In genomic region chr5:104158332-104159052, GRCm38 (mm10) we compare ENCODE assay signal across 10 mouse cellular contexts. TPM values are rescaled to one million over a fixed set of nuclear protein-coding genes. Genes with fewer than 3 reads are reported as not detected.
A peak's percentile ranks its signal among the peaks of the same experiment; 100 is the strongest.
DNase-seq lines count a peak whose midpoint lies in the region; ATAC-seq and TF ChIP-seq lines count a peak whose summit lies in the region.
"Had no signal": no experiment of that assay in that cellular context is flagged by ENCODE, and none has a peak within 500 bp of the region (broad histone marks: within the 10 kb centered on the region; RNA-seq: fewer than 3 reads in every experiment).

No protein-coding gene starts in this region.

- ATAC-seq in liver, embryonic 11.5 days (replicated peaks; ENCODE audit: low FRiP score): no peak
- ATAC-seq in forebrain, embryonic 13.5 days: no peak

- H3K36me3 ChIP-seq in liver, adult 2 months (ENCODE audit: control insufficient read depth, insufficient read depth, low read length): no peaks in the 10 kb centered on the region
- H3K36me3 ChIP-seq in liver, embryonic 11.5 days (ENCODE audit: control insufficient read depth, insufficient read depth, low read length): no peaks in the 10 kb centered on the region
- H3K36me3 ChIP-seq in forebrain, embryonic 13.5 days (ENCODE audit: poor library complexity, severe bottlenecking): no peaks in the 10 kb centered on the region
- H3K36me3 ChIP-seq: embryonic facial prominence, embryonic 15.5 days had no signal

- H3K4me3 ChIP-seq in liver, adult 2 months (ENCODE audit: insufficient read depth, low read depth, low read length): no peak overlapping the region
- no peak overlapping the region for H3K4me3 ChIP-seq in liver, embryonic 11.5 days (ENCODE audit: low read depth, low read length)
- H3K4me3 ChIP-seq in forebrain, embryonic 13.5 days: no peak overlapping the region
- H3K4me3 ChIP-seq: embryonic facial prominence, embryonic 15.5 days had no signal

- TF ChIP-seq POLR2A in liver, adult 2 months (IDR thresholded peaks at IDR 0.05; ENCODE audit: extremely low read depth, insufficient read depth, low read length): no peak

- no peak overlapping the region for H3K27ac ChIP-seq in liver, adult 2 months (replicated peaks; ENCODE audit: insufficient read depth, low read depth, low read length)
- no peak overlapping the region for H3K27ac ChIP-seq in liver, embryonic 11.5 days (ENCODE audit: low read depth, low read length)
- no peak overlapping the region for H3K27ac ChIP-seq in forebrain, embryonic 13.5 days
- H3K27ac ChIP-seq: embryonic facial prominence, embryonic 15.5 days had no signal

- H3K79me2 ChIP-seq in liver, adult 2 months (ENCODE audit: control insufficient read depth, insufficient read depth, low read length): no peaks in the 10 kb centered on the region

- no peak overlapping the region for H3K9ac ChIP-seq in liver, adult 2 months (ENCODE audit: low read depth, low read length)
- no peak overlapping the region for H3K9ac ChIP-seq in liver, embryonic 11.5 days (ENCODE audit: low read depth, low read length)
- no peak overlapping the region for H3K9ac ChIP-seq in forebrain, embryonic 13.5 days
- H3K9ac ChIP-seq: embryonic facial prominence, embryonic 15.5 days had no signal

- TF ChIP-seq CTCF in liver, adult 2 months (IDR thresholded peaks at IDR 0.05; ENCODE audit: low read depth, low read length): no peak

- DNase-seq in liver, adult 2 months (ENCODE audit: extremely low read depth, low read depth, low spot score): peak; percentile 45
- no peak for DNase-seq in liver, embryonic 11.5 days (ENCODE audit: low spot score)
- peak; percentile 56 to 66 for DNase-seq in cerebellum, postnatal 10 days
- DNase-seq in layer of hippocampus, adult 11-12 months (ENCODE audit: low spot score): peak; percentile 76
- DNase-seq in right cerebral cortex, postnatal 10 days (ENCODE audit: low spot score in 2 of 2): peak; percentile 65 to 75
- DNase-seq in spleen, postnatal 36 days (ENCODE audit: low spot score in 2 of 2): no peak

- H3K27me3 ChIP-seq in liver, adult 2 months (ENCODE audit: control insufficient read depth, insufficient read depth, low read length): 0 out of 2 replicates have a peak, but pooled peaks cover 4% of the 10 kb centered on the region
- no peaks in the 10 kb centered on the region for H3K27me3 ChIP-seq in liver, embryonic 11.5 days (replicated peaks; ENCODE audit: control insufficient read depth, insufficient read depth, low read length)
- H3K27me3 ChIP-seq in forebrain, embryonic 13.5 days: no peaks in the 10 kb centered on the region
- H3K27me3 ChIP-seq: embryonic facial prominence, embryonic 15.5 days had no signal

- no peak overlapping the region for H3K4me2 ChIP-seq in liver, embryonic 11.5 days
- no peak overlapping the region for H3K4me2 ChIP-seq in forebrain, embryonic 13.5 days
- H3K4me2 ChIP-seq: embryonic facial prominence, embryonic 15.5 days had no signal

- H3K4me1 ChIP-seq in liver, adult 2 months (ENCODE audit: control insufficient read depth, insufficient read depth, low read length): no peaks in the 10 kb centered on the region; the same call in 1 of the 2 replicates
- H3K4me1 ChIP-seq in liver, embryonic 11.5 days (replicated peaks; ENCODE audit: control insufficient read depth, insufficient read depth, low read length): no peaks in the 10 kb centered on the region
- no peaks in the 10 kb centered on the region for H3K4me1 ChIP-seq in forebrain, embryonic 13.5 days
- H3K4me1 ChIP-seq: embryonic facial prominence, embryonic 15.5 days had no signal

- H3K9me3 ChIP-seq in liver, embryonic 11.5 days (ENCODE audit: control insufficient read depth, low read length): no peaks in the 10 kb centered on the region
- no peaks in the 10 kb centered on the region for H3K9me3 ChIP-seq in forebrain, embryonic 13.5 days (replicated peaks)
- H3K9me3 ChIP-seq: embryonic facial prominence, embryonic 15.5 days had no signal

- 75% methylated on average over 7 of the region's 7 CpGs for WGBS in liver, adult 2 months
- 78% methylated on average over 7 of the region's 7 CpGs for WGBS in liver, embryonic 11.5 days
- 84% methylated on average over 7 of the region's 7 CpGs for WGBS in forebrain, embryonic 13.5 days

RNA-seq across cellular contexts. Expression of gene Dspp, which starts 12.0 kb away (rescaled TPM):
- total RNA-seq in liver, adult 2 months (2014; rRNA removed): not detected in 2 replicates
- not detected in 2 replicates for polyA plus RNA-seq in liver, adult 2 months (2012; rRNA removed)
- not detected in 2 replicates for polyA plus RNA-seq in liver, embryonic 11.5 days (2014; fragmentation: Nextera tagmentation; extraction: Ambion mirVana)
- not detected in 2 replicates for polyA plus RNA-seq in forebrain, embryonic 13.5 days (2015; fragmentation: Nextera tagmentation; extraction: Ambion mirVana)
- polyA plus RNA-seq: embryonic facial prominence, embryonic 15.5 days; large intestine, adult 2 months; stomach, embryonic 14.5 days had no signal

RNA-seq across cellular contexts. Expression of gene Dmp1, which starts 43.9 kb away (rescaled TPM):
- total RNA-seq in liver, adult 2 months (2014; rRNA removed): not detected in 2 replicates
- polyA plus RNA-seq in liver, adult 2 months (2012; rRNA removed): not detected in 2 replicates
- 0.05 and 0.23 TPM in 2 replicates for polyA plus RNA-seq in liver, embryonic 11.5 days (2014; fragmentation: Nextera tagmentation; extraction: Ambion mirVana)
- polyA plus RNA-seq in forebrain, embryonic 13.5 days (2015; fragmentation: Nextera tagmentation; extraction: Ambion mirVana): 0.66 and 1.1 TPM in 2 replicates

RNA-seq across cellular contexts. Expression of gene Sparcl1, which starts 45.0 kb away (rescaled TPM):
- total RNA-seq in liver, adult 2 months (2014; rRNA removed): 4.9 and 5.0 TPM in 2 replicates
- 2.2 and 3.0 TPM in 2 replicates for polyA plus RNA-seq in liver, adult 2 months (2012; rRNA removed)
- 5.6 and 6.8 TPM in 2 replicates for polyA plus RNA-seq in liver, embryonic 11.5 days (2014; fragmentation: Nextera tagmentation; extraction: Ambion mirVana)
- polyA plus RNA-seq in forebrain, embryonic 13.5 days (2015; fragmentation: Nextera tagmentation; extraction: Ambion mirVana): 34.7 and 41.3 TPM in 2 replicates

Comparison
In these comparisons a context has a peak if more than half of its experiments do, and no peak if none do; other contexts are left out.
1. DNase-seq: peak in liver, adult 2 months (single experiment), cerebellum, postnatal 10 days (2 of 2), layer of hippocampus, adult 11-12 months (single experiment) and right cerebral cortex, postnatal 10 days (2 of 2); none in liver, embryonic 11.5 days (single experiment) and spleen, postnatal 36 days (0 of 2).